Mouse (Mus musculus): ENCODE results near the gene Gpx4. TPM values are rescaled to one million over a fixed set of nuclear protein-coding genes. Genes with fewer than 3 reads are reported as not detected.

Gene Gpx4
- polyA plus RNA-seq, 1 experiment: 1,603 TPM

- TF ChIP-seq GATA1 (IDR thresholded peaks at IDR 0.05; ENCODE audit: low read length): no peak
These were observed 7.2 kb downstream of the Gpx4 start for GRCm38 (mm10) chr10:80053831-80054815.

DNA sequence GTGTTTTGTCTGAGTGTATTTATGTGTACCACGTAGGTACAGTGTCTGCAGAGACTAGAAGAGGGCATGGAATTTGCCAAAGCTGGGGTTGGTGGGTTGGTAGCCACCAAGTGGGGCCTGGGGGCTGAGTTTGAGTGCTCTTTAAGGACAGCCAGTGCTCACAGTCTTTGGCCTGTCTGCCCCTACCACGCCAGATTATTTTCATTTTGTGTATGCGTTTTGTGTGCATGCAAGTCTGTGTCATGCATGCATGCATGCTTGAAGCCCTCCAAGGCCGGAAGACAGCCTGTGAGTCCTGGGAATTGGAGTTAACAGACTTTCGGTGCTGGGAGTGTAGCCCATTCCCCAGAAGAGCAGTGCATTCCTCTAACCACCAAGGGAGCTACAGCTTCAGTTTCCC is 8.4 kb downstream of the Gpx4 start:
- no peak for TF ChIP-seq GATA1 (IDR thresholded peaks at IDR 0.05; ENCODE audit: low read length)

GRCm38 (mm10) chr10:80055891-80056290 is 8.9 kb downstream of the Gpx4 start:
- TF ChIP-seq GATA1 (IDR thresholded peaks at IDR 0.05; ENCODE audit: low read length): no peak

- no peak for TF ChIP-seq GATA1 (IDR thresholded peaks at IDR 0.05; ENCODE audit: low read length)
These were observed 9.5 kb downstream of the Gpx4 start for GRCm38 (mm10) chr10:80056506-80056905.

DNA sequence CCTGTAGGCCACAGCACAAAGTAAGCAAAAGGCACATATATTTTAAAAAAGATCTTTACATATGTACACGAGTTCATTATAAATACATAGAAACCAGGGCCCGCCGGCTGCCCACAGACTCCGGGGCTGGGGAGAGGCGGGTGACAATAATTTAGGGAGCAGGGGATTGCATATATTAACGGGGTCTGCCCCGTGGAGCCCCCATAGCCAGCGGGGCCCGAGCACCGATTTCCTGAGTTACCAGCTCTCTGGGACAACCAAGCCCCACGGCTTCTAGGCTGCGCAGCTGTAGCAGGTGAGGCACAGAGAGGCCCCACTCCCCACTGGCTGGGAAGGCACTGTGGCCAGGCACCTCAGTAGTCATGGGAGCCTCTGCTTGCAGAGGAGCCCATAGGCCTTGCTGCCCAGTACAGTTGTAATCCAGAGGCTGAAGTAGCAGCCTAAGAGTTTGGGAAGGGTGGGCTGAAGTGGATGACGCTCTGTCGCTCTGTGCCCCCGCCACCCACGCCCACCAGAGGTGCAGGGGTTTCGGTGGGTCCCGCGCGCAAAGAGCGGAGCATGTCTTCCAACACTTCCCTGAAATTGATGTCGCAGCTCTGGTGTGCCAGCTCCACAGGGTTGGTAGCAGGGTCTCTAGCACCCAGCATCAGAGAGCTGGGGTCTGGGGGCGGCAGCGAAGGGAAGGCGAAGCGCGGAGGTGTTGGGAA is 10.2 kb downstream of the Gpx4 start:
- no peak for TF ChIP-seq GATA1 (IDR thresholded peaks at IDR 0.05; ENCODE audit: low read length)

GRCm38 (mm10) chr10:80057683-80058326 is 10.8 kb downstream of the Gpx4 start:
- no peak for TF ChIP-seq GATA1 (IDR thresholded peaks at IDR 0.05; ENCODE audit: low read length)

- TF ChIP-seq GATA1 (IDR thresholded peaks at IDR 0.05; ENCODE audit: low read length): no peak
These were observed 16.1 kb downstream of the Gpx4 start for GRCm38 (mm10) chr10:80063104-80063503.

DNA sequence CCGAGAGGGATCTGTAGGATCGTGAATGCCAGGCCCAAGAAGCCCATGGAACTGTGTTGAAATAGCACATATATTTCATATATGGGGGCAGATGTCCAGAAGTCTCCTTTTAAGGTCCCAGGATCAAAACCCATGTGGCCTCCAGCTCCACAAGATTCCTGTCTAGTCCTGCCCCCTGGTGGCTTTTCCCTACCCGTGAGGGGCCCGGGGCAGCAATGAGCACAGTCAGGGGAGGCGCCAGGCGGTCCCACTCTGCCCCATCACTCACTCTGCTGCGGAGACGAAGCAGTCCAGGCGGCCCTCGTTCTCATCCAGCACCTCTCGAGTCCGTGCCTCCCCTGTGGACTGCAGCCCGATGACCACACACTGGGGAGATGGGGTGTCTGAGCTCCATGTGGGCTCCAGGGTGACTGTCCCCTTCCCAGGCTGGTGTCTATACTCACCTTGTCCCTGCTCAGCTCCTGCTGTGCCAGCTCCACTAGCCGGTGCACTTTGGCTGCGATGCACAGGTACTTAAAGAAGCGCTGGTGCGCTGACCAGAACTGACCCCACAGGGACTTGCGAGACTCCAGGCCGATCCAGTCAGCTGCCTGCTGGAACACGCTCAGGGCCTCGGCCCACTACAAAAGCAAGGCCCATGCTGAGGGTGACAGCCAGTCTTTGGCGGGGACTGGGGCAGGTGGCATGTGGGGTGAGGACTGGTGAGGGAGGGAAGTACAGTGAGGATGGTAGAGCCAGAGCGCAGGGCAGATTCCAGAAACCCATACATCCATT is 17.1 kb downstream of the Gpx4 start:
- no peak for TF ChIP-seq GATA1 (IDR thresholded peaks at IDR 0.05; ENCODE audit: low read length)

DNA sequence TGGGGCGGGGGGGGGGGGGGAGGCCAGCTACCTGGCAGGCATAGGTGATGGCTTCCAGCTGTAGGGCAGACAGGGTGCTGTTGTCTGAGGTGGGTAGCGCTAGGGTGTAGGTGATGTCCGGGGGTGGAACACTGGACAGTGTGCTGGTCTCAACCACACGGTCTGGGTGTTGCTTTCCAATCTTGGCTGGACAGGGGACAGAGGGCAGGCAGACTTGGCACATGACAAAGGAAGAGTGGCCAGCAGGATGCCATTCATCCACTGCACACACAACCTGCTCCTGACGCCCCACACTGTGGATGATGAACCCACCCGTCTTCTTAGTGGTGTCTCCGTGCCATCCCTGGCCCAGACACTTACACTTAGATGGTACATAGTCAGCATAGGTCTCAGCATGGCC is 22.3 kb downstream of the Gpx4 start:
- no peak for TF ChIP-seq GATA1 (IDR thresholded peaks at IDR 0.05; ENCODE audit: low read length)

- TF ChIP-seq GATA1 (IDR thresholded peaks at IDR 0.05; ENCODE audit: low read length): no peak
These were observed 23.0 kb downstream of the Gpx4 start for GRCm38 (mm10) chr10:80069948-80070450.

DNA sequence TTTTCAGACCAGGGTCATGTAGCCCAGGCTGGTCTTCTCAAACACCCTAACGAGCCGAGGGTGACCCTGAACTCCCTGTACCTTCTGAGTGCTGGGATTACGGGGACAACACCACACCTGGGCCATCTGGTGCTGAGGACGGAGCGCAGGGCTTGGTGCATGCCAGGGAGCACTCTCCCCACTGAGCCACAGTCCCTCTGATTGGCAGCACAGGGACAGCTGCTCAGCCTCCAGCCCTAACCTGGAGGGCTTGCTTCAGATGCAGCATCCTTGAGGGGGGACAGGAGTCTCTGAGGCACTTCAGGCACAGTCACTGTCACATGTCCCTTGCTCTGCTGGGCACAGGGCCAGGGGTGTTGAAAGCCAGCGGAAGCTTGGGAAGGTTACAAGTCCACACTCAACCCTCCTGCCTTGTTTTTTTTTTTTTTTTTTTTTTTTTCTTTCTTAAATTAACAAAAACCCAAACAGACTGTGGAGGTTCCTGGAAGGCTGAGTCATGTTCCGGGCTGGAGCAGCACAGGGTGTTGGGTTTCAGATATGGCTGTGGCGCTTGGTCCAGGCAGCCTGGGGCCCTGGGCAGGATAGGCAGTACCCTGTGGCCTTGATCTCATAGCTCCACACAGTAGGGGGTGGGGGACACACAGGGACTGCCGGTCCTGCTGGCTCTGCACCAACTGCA is 24.0 kb downstream of the Gpx4 start:
- TF ChIP-seq GATA1 (IDR thresholded peaks at IDR 0.05; ENCODE audit: low read length): no peak

DNA sequence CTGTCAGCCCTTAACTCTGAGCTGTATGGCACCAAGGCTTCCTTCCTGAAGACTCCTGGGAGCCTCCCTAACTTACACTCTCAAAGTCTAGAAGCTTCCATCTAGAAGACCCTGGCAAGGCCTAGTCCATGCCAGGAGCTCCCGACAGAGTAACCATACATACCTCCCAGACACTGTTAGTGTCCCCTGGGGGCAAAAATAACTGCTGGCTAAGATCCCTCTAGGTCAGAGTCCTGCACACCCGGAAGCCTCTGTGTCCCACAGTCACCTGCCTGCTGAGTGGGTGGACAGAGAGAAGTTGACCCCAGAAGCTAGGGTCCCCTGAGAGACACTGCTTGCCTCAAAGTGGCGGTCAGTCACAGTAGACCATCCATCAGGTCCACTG is 24.5 kb downstream of the Gpx4 start:
- TF ChIP-seq GATA1 (IDR thresholded peaks at IDR 0.05; ENCODE audit: low read length): no peak

- TF ChIP-seq GATA1 (IDR thresholded peaks at IDR 0.05; ENCODE audit: low read length): no peak
These were observed 25.9 kb downstream of the Gpx4 start for GRCm38 (mm10) chr10:80072623-80073489.

All from G1E-ER4 (cell line).